Mouse (Mus musculus): ENCODE data around the gene Asic2.

Asic2 gene

GRCm38 (mm10) chr11:81521881-81522280 lies 446.4 kb downstream of the Asic2 start:
- DNase-seq (ENCODE audit: low read depth, low spot score): no peak

DNA sequence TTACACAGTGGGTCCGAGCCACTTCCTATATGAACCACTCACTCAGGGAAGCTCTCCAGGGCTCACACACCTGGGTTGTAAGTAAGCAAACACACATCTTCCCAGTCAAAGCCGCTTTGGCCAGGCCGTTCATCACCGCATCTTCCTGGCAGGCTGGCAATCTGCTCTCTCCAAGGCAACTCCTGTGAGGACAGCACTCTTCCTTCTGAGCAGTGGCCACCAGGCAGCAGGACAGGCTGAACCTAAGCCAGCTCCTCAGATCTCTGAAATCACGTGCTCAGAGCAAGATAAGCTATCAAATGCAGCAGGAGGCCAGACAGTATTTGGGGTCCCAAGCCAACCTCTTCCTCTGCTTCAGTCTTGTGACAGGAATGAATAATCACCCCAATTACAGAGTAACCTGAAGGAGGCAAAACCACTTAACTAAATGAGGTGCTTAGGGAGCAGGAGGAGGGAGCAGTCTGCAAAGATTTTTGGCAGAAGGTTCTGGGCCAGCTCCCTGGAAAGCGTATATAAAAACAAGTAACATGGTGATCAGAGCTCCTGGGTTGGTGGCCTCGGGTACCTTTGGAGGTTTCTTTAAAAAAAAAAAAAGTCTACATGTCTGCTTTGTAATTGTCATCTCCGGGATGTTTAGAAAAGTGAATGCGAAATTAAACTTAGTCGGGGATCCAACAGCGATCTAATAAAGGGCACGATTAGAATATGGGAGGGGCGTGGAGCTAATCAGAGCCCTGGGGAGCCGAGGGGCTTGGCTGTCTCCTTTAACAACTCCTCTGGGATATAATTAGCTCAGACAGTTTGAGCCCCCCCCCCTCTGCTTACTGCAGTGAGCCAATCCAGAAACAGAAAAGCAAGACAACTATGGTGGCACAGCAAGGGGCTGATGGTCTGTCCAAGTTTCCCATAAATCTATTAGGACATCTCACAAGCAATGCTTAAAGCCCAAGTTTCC lies 450.0 kb downstream of the Asic2 start:
- peak; percentile 12 for DNase-seq (ENCODE audit: low read depth, low spot score)

GRCm38 (mm10) chr11:81515754-81516153 lies 452.5 kb downstream of the Asic2 start:
- peak; percentile 12 for DNase-seq (ENCODE audit: low read depth, low spot score)

DNA sequence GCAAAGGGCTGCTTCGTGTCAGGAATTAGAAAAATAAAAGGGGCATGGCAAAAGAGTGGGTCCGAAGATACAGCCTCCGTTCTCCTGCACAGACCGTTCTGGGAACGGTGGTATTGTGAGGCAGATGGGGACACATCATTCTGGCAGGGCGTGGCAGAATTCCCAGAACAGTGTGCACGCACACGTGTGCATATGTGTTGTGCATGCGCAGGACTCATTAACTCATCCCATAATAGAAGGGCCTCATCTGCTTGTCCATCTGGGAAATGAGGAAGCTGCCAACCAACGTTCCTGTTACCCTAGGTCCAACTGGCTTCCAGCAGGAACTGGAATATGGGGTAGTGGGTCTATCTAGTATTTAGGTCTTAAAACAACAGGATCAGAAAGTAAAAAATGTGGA lies 455.8 kb downstream of the Asic2 start:
- peak; percentile 48 for DNase-seq (ENCODE audit: low read depth, low spot score)

DNA sequence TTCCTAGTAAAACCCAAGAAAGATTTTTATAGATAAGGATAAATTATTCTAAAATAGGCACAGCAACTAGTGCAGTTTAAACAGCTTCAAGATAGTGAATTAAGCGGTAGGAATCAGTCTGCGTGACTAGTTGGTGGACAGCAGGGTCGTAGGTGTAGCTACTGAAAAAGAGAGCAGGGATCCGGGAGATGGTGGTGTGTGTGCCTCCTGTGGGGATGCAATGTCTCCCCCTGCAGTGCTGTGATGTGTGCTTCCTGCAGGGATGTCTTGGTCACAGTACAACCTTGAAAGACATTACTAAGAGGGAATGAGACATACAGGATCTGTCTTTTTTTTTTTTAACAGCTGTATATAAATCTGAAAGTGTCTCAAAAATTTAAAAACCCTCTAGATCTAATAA lies 456.9 kb downstream of the Asic2 start:
- no peak for DNase-seq (ENCODE audit: low read depth, low spot score)

DNA sequence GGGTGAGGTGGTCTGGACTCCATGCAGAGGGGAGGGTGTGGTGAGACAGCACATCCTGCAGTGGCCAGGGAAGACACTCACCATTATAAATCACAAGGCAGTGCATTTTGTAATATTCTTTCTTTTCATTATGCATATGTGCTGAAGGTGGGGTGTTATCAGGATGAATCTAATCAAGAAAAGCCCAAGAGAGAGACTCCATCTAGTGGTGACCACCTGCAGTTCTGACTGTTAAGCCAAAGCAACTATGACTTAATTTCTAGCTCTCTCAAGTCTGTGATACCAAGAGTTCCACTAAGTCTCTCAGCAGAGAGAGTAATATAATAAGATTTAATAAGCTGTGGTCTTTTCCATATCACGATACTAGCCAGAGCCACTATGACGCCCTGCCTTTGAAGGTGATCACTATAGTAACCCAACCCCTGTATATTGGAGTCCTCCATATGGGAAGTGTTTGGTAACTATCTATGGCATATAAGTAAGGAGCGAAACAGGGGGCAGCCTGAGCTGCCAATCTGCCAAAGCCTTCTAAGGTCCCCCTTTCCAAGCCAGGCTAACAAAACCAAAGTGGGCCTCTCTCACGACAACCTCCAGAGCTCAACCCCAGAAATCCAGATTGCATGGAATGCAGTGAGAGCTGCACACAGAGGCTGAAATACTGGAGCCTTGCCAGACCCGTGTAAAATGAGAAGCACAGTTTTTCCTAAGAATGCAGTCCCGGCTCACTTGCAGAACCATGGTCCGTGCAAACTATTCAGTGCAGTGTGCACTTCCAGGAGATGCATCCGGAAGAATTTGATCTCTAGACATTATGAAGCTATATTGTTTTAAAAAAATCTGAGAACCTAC lies 459.6 kb downstream of the Asic2 start:
- DNase-seq (ENCODE audit: low read depth, low spot score): no peak

- DNase-seq (ENCODE audit: low read depth, low spot score): peak; percentile 76
Observed at GRCm38 (mm10) chr11:81504791-81505430, 463.3 kb downstream of the Asic2 start.

DNA sequence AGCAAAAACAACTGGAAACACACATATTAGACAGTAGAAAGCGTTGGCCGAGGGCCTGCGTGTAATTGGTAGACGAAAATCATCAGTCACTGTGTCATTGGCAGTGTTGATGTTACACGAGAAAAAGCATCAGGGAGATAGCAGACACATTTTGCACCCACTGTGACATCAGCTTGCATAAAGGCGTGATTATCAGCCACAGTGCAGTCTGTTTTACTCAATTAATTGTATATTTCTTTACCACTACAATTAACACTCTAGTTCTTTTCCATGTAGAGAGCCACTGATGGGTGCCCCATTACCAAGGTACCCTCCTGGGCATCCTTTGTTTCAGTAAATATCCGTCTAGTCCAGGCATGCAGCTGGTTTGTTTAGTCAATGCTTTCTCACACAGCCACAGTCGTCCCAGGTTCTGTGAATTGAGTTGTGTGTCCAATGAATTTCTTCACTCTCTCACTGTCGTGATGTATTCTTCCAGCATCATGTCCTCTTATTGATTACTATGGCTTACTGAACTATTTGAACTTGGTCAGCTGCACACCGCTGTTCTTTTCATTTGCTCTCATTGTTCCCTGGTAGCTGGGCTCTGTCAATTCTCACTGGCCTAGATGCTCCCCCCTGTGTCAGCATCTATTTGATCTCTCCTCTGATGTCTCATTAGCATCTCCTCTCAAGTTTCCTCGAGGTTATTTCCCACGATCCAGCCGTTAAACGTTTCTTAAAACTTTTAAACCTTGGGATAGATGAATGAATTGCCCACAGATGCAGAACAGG lies 466.6 kb downstream of the Asic2 start:
- DNase-seq (ENCODE audit: low read depth, low spot score): no peak

GRCm38 (mm10) chr11:81498990-81499389 lies 469.3 kb downstream of the Asic2 start:
- DNase-seq (ENCODE audit: low read depth, low spot score): no peak

DNA sequence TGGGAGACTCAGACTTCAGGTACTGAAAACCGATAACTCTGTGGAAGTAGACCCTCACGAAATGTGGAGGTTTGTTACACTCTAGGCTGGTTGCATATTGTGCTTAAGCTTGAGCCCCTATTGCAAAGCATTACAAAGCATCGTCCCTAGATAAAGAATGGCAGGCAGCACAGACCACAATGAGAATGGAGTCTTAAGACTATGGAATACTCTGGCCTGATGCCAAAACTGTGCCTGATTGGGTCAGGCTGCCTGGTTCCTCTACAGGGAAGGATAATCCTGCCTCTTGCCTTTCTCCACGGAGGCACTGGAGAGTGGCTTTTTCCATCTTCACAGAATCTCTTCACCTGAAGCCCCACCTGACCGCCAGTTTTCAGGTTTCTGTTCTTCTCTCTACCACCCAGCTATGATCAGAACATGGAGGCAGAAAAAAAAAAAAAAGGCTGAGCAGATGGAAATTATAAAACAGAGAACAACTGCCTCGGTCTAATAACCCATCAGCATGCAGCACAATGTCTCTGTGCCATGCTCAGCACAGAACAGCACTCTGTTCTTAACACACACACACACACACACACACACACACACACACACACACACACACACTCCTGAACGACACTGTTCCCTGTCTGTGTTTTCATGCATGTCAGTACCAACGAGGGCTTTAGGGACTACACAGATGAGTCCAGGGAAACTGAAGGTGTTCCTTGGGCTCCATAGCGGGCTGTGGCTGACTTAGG lies 470.4 kb downstream of the Asic2 start:
- DNase-seq (ENCODE audit: low read depth, low spot score): no peak

GRCm38 (mm10) chr11:81496446-81496845 lies 471.8 kb downstream of the Asic2 start:
- DNase-seq (ENCODE audit: low read depth, low spot score): no peak

GRCm38 (mm10) chr11:81492351-81492750 lies 475.9 kb downstream of the Asic2 start:
- no peak for DNase-seq (ENCODE audit: low read depth, low spot score)

GRCm38 (mm10) chr11:81489144-81489735 lies 479.0 kb downstream of the Asic2 start:
- no peak for DNase-seq (ENCODE audit: low read depth, low spot score)

- no peak for DNase-seq (ENCODE audit: low read depth, low spot score)
Observed at GRCm38 (mm10) chr11:81488681-81489080, 479.6 kb downstream of the Asic2 start.

DNA sequence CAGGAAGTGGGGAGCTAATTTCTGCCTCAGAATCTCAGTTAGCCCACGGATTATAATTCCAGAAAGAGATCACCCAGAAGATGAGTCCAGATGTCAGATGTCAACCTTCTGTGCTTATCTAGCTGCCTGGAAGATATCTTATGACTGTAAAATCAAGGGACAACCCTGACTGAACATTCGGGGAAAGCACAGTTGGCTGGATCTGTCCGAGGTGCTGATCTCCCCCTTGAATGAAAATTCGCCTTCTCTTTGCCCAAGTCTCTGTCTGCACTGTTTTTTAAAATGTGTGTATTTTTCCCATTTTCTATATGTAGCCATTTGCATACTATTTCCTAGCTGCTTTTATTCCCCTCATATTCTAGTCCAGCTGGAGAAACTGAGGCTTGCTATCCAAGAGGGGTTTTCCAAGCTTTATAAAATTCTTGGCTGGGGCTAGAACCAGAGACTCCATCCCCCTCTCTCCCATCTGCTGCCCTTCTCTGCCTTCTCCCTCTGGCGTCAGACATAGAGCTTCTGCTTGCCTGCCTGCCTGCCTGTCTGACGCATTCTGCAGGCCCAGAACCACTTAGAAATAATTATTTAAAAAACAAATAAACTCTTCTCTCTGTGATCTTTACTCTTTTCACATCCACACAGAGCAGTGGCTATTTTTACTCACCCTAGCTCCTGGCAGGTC lies 481.9 kb downstream of the Asic2 start:
- DNase-seq (ENCODE audit: low read depth, low spot score): peak; percentile 42

DNA sequence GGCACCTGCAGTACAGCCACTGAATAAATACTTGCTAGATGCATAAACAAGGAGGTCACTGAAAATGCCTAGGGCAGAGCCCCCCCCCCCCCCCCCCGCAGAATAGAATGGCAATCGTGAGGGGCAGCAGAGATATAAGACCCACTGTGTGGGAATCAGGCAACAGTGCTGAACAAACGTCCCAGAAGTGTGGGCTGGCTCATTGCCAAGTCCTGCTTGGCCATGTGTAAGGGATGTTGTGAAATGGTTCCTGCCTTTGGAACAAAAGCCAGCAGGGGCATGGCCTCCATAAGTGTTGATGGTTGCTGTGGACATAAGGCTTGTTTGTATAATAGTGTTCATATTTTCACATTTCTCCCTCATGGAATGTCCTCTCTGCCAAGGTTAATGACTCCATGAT lies 487.1 kb downstream of the Asic2 start:
- no peak for DNase-seq (ENCODE audit: low read depth, low spot score)

GRCm38 (mm10) chr11:81476231-81476630 lies 492.0 kb downstream of the Asic2 start:
- peak; percentile 46 for DNase-seq (ENCODE audit: low read depth, low spot score)

DNA sequence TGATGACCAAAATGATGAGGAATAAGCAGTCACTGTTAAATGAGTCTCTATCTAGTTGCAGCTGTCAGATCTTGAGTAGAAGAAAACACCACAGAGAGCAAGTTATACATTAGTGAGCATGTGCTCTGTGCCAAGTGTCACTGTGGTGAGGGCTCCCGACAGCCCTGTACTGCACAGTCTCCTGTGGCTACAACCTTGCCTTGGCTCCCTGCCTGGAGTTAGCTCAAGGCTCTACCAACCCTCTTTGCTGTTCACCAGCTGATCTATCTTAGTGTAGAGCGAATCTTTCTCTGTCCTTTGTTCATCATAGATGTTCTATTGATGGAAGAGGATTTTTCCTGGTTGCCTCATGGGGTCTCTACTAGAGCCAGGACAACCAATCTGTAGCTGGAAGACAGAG lies 494.1 kb downstream of the Asic2 start:
- no peak for DNase-seq (ENCODE audit: low read depth, low spot score)

- peak; percentile 51 for DNase-seq (ENCODE audit: low read depth, low spot score)
Observed at GRCm38 (mm10) chr11:81462199-81462598, 506.1 kb downstream of the Asic2 start.

GRCm38 (mm10) chr11:81461748-81462147 lies 506.5 kb downstream of the Asic2 start:
- DNase-seq (ENCODE audit: low read depth, low spot score): no peak

All from ZHBTc4 (cell line).